Mouse (Mus musculus) liver, embryonic 16.5 days (tissue): ENCODE measurements at regions not wholly inside any gene's neighbourhood (a gene's known extent, or its start where the extent isn't known, plus 50 kb on each side); places are given as distances from the start of the nearest gene placed in this dataset.

Source experiments
- ATAC-seq: fragments of 200-750 bp; cut with Nextera tagmentation; 2 replicates; pipeline ENCODE4 v1.8.0; 2017; ENCODE audit warnings: low read depth, mild to moderate bottlenecking, moderate number of reproducible peaks, moderate library complexity
- H3K27ac ChIP-seq: fragments of 300-500 bp; sonication (generic); 2 replicates; pipeline ENCODE4 v1.5.1; 2014; ENCODE audit warnings: mild to moderate bottlenecking, low read length
- H3K27me3 ChIP-seq: fragments of 300-500 bp; sonication (generic); 2 replicates; pipeline ENCODE4 v1.6.1; 2014; ENCODE audit warnings: low read depth, low read length, mixed read lengths; ENCODE audit not compliant: control insufficient read depth, insufficient read depth
- H3K36me3 ChIP-seq: fragments of 300-500 bp; sonication (generic); 2 replicates; pipeline ENCODE4 v1.6.1; 2014; ENCODE audit warnings: mild to moderate bottlenecking; ENCODE audit not compliant: control insufficient read depth, insufficient read depth
- H3K4me1 ChIP-seq: fragments of 300-500 bp; sonication (generic); 2 replicates; pipeline ENCODE4 v1.6.1; 2014; ENCODE audit warnings: low read depth, low read length, mixed read lengths; ENCODE audit not compliant: control insufficient read depth
- H3K4me2 ChIP-seq: fragments of 300-500 bp; sonication (generic); 2 replicates; pipeline ENCODE4 v1.6.1; 2014; ENCODE audit warnings: low read depth, low read length, mixed read lengths
- H3K4me3 ChIP-seq: fragments of 300-500 bp; sonication (generic); 2 replicates; pipeline ENCODE4 v1.5.1; 2014; ENCODE audit warnings: low read depth, mild to moderate bottlenecking, low read length
- H3K9ac ChIP-seq: fragments of 300-500 bp; sonication (generic); 2 replicates; pipeline ENCODE4 v1.6.1; 2014; ENCODE audit warnings: low read depth, low read length
- H3K9me3 ChIP-seq: fragments of 300-500 bp; sonication (generic); replicated peaks from 2 replicates; pipeline ENCODE4 v1.6.1; 2016; ENCODE audit warnings: low read length; ENCODE audit not compliant: control insufficient read depth
- WGBS: fragments of 180-500 bp; shearing (Covaris S2); extraction: QIAGEN DNeasy Blood & Tissue Kit; methylation state at CpG from one replicate; pipeline ENCODE4 v1.1.7; 2014; ENCODE audit not compliant: insufficient replicate concordance; 5-methylcytosine and 5-hydroxymethylcytosine counted together

- ATAC-seq: no peak
- no peak overlapping the region for H3K27ac ChIP-seq
- no peak overlapping the region for H3K4me3 ChIP-seq
- H3K9ac ChIP-seq: no peak overlapping the region
- H3K36me3 ChIP-seq: no peaks in the 10 kb centered on the region
- 50% methylated on average over 3 of the region's 3 CpGs for WGBS
- H3K4me1 ChIP-seq: no peaks in the 10 kb centered on the region
- no peaks in the 10 kb centered on the region for H3K9me3 ChIP-seq
- no peak overlapping the region for H3K4me2 ChIP-seq
- H3K27me3 ChIP-seq: no peaks in the 10 kb centered on the region
Observed at GRCm38 (mm10) chr13:73170301-73170700, 90.0 kb upstream of the Irx4 start.

- Histone ChIP-seq H3K27me3 (no peaks in the 10 kb centered on the region), H3K9ac (no peak overlapping the region), H3K4me2 (no peak overlapping the region), H3K36me3 (no peaks in the 10 kb centered on the region), H3K4me3 (no peak overlapping the region), H3K9me3 (no peaks in the 10 kb centered on the region), H3K4me1 (no peaks in the 10 kb centered on the region), H3K27ac (no peak overlapping the region)
- ATAC-seq: no peak
- 70% methylated on average over 3 of the region's 3 CpGs for WGBS
Observed at GRCm38 (mm10) chr13:73207931-73208448, 52.3 kb upstream of the Irx4 start.
